Mouse (Mus musculus): ENCODE data around the gene Camkmt.

Camkmt gene

DNA sequence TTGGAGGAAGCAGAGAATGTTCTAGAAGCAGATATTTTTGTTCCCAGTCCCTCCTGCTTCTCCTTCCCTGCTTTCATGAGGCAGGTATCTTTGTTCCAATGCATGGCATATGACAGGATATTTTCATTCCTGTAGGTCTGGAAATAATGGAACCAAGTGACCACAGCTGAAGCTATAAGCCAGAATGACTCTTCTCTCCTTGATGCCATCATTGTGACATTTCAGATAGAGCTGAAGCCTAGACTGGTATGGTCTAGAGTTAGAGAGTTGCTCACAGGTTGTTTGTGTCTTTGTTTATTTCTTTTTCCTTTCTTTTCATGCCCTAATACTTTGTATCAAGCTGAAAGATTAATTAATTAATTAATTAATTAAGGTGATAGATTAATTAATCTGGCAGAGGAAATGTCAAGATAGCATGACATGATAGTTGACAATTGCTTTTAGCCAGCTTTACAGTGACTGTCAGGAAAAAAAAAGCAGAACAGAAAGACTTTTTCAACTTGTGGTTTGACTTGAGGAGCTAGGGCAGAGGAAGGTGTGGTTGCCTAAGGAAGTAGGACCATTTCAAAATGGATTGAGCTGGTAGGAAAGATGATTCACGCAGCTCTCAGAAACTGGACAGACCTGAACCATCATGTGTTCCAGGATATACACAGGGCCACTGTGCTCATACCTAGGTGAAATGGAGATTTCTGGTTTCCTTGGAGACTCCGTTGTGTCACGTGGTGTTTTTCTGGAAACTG is 404.8 kb downstream of the Camkmt start:
- no peak for DNase-seq (ENCODE audit: low read depth)

- DNase-seq (ENCODE audit: low read depth) = no peak
Measured at GRCm38 (mm10) chr17:85495871-85496270, 405.5 kb downstream of the Camkmt start.

DNA sequence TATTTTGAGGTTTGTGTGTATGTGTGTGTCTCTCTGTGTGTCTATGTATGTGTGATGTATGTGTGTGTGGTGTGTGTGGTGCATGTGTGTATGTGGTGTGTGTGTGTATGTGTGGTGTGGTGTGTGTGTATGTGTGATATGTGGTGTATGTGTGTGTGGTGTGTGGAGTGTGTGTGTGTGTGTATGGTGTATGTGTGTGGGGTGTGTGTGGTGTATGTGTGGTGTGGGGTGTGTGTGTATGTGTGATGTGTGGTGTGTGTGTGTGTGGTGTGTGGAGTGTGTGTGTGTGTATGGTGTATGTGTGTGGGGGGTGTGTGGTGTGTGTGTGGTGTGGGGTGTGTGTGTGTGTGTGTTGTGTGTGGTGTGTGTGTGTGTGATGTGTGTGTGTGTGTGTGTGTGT is 414.5 kb downstream of the Camkmt start:
- no peak for DNase-seq (ENCODE audit: low read depth)

DNA sequence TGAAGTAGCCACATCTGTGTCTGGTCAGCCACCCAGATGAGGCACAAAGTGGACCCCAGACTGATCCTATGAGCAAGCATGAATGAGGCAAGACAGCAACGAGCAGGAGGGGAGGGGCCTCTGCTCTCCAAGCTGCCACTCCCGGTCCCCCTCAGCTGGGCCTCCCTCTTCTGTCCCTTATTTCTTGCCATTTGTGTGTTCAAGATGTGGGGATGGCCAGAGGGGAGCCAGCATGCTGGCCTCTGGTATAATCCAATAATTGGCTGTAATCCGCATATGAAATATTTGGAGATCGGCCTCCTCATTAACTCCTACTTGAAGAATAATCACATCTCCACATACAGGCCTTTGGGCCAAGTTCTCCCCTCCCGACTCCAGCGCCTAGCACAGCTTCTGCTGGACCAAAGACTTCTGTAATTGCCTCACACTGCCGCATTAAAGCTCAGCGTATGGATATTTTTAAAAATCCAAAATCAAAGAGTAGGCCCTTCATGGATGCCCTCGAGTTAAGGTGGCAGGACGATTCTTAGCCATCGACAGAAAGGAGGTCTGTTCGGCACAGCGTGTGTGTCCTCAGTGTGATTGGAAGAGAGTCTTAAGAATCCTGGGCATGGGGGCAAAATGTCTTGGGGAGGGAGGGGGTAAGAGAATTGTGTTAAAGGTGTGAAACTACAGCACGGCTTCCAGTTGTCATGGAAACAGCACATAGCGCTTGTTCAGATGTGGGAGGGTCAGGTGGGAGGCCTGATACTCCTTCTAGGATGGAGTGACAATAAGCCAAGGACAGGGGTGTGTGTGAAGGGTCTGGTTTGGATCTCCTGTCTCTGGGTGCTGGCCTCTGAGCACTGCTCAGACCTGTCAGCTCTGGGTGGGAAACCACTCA is 416.1 kb downstream of the Camkmt start:
- no peak for DNase-seq (ENCODE audit: low read depth)

DNA sequence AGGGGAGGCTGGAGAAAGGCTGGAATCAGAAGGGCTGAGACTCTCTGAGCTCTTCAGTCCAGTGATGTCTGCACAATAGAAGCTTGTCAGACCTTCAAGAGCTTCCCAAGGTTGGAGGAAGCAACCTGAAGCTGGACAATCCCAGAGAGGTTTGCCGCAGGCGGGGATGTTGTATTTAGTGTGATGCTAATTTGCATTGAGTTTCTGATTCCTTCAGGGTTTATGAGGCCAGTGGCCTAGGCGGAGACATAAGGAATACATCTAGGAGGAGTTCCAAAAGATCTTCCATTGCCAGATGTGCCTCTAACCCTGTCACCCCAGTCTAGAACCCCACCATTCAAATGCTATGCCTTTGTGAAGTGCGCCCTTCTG is 416.7 kb downstream of the Camkmt start:
- DNase-seq (ENCODE audit: low read depth) = no peak
